Mouse (Mus musculus) megakaryocyte, adult 5-6 weeks (primary cell): ENCODE results near the gene Mrm2. TPM values are rescaled to one million over a fixed set of nuclear protein-coding genes. Genes with fewer than 3 reads are reported as not detected.

Source experiments
- ATAC-seq: 2 replicates; pipeline ENCODE4 v1.8.0; 2016; ENCODE audit warnings: mild to moderate bottlenecking, inconsistent platforms; ENCODE audit not compliant: poor library complexity, severe bottlenecking
- total RNA-seq, 2 experiments: library from RNA; stranded (forward) in 1 of 2; stranded (reverse) in 1 of 2; fragments of 153-499, 151-499 nt in 1 of 2; fragments of 221-1000, 200-1000 nt in 1 of 2; gene quantifications; 2 replicates each; pipeline versions ENCODE4 v1.2.3 to v1.2.4; 2015 to 2017

The Mrm2 gene
- total RNA-seq, 2 experiments from 2014 or later = 1.7 to 4.0 TPM

- no peak for ATAC-seq
These were observed 51.5 kb downstream of the Mrm2 start for GRCm38 (mm10) chr5:140280205-140280604.

Other genes with a start within 250 kb of the Mrm2 start
- 7.4 and 11.6 TPM in 2 replicates for gene Mad1l1, start 10.3 kb downstream of the Mrm2 start, total RNA-seq (2015)
- gene Mad1l1, start 10.3 kb downstream of the Mrm2 start, total RNA-seq (2017) = 45.0 and 46.6 TPM in 2 replicates
- gene Nudt1, start 10.2 kb downstream of the Mrm2 start, total RNA-seq (2015) = 17.5 and 19.9 TPM in 2 replicates
- 11.6 and 18.4 TPM in 2 replicates for gene Nudt1, start 10.2 kb downstream of the Mrm2 start, total RNA-seq (2017)
- 2.8 and 3.5 TPM in 2 replicates for gene Snx8, start 57.4 kb upstream of the Mrm2 start, total RNA-seq (2015)
- 8.1 and 8.3 TPM in 2 replicates for gene Snx8, start 57.4 kb upstream of the Mrm2 start, total RNA-seq (2017)
- 82.3 and 108 TPM in 2 replicates for gene Eif3b, start 87.4 kb upstream of the Mrm2 start, total RNA-seq (2015)
- 43.2 and 74.9 TPM in 2 replicates for gene Eif3b, start 87.4 kb upstream of the Mrm2 start, total RNA-seq (2017)
- not detected in 2 replicates for gene Gm4869, start 113.7 kb upstream of the Mrm2 start, total RNA-seq (2015)
- not detected in 2 replicates for gene Gm4869, start 113.7 kb upstream of the Mrm2 start, total RNA-seq (2017)
- gene Chst12, start 173.7 kb upstream of the Mrm2 start, total RNA-seq (2015) = 89.4 and 92.0 TPM in 2 replicates
- gene Chst12, start 173.7 kb upstream of the Mrm2 start, total RNA-seq (2017) = 41.7 and 44.5 TPM in 2 replicates
- not detected in 2 replicates for gene Grifin, start 233.2 kb upstream of the Mrm2 start, total RNA-seq (2015)
- gene Grifin, start 233.2 kb upstream of the Mrm2 start, total RNA-seq (2017) = not detected in 2 replicates